Mouse (Mus musculus): Measurements from ENCODE around the gene Nt5c2.
"Not testable (repeated sequence)": the region's sequence is repeated elsewhere in the genome, so short reads cannot be mapped to it uniquely, and the experiment has no call there.

The Nt5c2 gene

DNA sequence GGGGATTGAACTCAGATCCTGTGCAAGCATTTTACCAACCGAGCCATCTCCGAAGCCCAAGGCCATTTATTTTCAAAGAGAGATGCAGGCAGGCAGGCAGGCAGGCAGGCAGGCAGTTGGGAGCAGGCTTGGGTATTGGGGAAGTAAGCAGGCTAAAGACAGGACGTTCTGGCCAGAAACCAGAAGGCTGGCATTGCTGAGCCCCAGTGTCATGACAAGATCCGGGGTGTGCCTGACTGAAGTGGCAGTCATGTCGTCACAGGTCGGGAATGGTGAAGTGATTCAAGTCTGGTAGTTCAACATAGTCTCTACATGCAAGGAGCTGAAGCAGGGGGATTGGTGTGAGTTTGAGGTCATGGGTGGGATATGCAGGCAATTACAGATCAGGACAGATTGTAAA is 27.3 kb downstream of the Nt5c2 start:
- DNase-seq, result no peak

DNA sequence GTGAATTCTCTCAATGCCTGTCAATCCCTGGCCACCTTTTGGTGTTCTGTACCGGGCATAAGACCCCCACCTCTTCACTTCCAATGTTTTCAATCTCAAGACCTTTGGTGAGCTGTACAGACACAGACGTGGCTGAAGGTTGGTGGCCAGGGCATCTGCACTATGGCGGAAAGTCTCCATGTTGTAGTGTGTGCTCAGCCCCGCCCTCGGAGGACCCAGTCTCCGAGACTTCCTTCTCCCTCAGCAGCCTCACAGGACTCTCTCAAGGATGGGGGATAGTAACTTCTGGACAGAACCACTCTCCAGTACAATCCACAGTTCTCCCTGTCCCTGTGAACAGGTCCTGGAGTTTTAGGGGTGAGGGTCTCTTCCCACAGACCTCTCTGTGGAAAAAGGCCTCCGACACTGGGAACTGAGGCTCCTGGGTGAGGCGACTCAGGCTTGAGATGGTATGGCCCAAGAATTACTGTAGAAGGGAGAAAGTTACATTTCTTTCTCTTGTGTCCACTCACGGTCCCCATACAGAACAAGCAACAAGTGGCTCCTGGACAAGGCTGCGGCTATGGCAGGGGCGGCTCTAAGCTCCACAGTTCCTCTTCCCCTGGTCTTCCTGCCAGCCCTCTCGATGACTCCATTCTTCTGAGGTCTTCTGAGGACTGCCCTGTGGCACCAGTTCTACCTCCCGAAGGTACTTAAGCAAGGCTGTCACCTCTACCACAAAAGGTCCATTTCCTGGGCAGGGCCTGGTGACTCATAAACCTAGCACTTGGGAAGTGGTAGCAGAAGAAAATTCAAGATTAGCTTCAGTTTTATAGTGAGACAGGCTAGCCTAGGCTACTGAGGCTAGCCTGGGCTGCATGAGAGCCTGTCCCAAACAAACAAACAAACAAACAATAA is 30.0 kb downstream of the Nt5c2 start:
- DNase-seq, result no peak

DNA sequence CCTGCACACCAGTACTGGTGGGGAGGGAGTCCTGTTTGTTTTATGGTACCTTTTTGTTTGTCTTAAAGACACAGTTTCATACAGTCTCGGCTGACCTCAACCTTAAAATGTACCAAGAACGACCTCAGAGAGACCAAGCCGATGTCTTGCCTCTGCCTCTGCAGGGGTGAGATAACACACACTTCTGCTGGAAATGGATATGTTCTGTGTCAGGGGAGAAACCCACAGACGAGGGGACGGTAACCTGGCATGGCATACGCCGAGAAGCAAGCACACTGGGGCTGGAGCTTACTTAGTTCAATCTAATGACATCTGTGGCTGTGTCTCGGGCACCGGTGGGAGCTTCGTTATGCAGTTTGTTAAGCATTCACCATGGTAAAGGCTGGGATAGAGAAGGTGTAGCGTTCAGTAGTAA is 31.0 kb downstream of the Nt5c2 start:
- DNase-seq, result no peak

DNA sequence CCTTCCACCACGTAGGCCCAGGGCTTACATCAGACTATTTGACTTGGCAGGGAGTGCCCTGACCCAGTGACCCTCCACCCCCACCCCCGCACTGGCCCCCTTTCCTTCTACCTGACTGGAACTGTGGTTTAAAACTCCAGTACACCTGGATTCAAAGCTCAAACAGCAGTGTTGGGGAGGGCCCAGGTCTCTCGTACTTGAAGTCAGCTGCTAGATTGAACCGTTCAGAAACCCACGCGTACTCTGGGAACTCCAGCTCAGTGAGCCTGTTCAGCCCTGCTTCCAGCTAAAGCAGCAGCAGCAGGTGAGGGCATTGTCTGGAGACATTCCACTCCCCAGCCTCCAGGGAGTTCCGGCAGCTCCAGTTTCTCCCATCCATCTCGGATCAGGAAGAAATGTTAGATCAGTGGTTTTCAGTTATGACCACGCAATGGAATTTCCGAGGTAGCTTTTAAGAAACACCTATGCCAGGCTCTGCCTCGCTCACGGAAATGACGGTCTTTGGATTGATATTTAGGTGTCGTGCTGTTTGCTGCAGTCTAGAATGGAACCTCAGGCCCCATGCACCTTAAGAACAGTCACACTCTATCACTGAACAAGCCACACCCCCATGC is 31.5 kb downstream of the Nt5c2 start:
- no peak for DNase-seq

DNA sequence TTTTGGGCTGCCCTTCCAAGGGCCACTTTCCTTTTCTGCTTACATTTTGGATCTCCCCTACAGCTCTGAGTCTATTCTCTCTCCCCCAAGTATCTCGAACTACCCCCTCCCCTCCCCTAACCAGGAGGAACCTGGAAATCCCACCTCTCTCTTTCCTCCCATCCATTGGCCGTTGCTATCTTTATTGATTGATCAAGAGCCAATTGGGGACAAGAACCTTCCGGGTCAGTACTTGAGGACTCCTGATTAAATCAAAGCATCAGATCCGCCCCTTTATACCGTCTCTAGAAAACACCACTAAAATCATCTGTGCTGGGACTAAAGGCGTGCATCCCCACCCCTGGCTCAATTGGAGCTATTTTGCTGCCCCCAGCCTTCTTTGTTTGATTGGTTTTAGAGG is 33.5 kb downstream of the Nt5c2 start:
- DNase-seq, result no peak

DNA sequence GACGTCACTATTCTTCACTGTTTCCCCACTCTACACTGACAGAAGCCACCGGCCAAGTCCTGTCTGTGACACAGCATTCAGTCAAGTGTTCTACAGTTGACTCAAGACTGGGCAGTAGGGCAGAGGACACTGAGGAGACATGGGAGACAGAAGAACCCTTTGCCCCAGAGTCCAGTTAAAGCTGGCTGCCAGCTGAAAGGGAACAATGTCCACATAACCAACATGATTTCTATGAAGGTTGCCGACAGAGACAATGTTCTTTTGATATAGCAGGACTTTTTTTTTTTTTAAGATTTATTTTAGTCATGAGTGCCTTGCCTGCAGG is 35.2 kb downstream of the Nt5c2 start:
- no peak for DNase-seq

DNA sequence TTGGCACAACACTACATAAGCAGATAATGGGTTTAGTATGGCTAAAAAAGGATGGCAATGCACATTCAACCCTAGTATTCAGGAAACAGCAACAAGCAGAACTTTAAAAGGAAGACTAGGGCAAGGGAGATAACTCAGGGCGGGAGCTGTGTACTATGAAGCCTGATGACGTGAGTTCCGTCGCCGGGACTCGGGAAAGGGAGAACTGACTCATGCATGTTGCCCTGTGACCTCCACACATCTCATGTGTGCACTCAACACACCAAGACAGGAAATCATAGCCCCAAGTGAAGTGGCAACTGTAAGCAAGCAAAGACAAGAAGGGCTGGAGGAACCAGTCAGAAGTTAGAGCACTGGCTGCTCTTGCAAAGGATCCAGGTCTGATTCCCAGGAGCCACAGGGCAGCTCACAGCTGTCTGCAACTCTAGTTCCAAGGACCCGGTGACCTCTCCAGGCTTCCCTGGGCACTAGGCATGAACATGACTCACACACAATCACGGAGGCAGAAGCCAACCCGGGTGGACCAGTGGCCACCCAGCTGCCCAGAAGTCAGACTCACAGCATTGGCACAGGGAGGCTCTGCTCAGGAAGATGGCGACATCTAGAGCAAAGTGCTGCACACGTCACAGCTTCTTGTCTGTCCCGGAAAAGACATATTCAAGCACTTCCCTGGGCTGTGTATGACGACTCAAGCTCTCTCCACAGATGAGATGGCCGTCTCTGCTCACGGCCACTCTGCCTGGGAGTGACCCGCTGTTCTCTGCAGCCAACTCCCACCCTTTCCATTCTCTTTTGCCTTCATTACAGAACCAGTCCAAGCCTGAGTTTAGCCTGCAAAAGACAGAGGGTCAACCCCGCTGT is 35.8 kb downstream of the Nt5c2 start:
- DNase-seq, result no peak

DNA sequence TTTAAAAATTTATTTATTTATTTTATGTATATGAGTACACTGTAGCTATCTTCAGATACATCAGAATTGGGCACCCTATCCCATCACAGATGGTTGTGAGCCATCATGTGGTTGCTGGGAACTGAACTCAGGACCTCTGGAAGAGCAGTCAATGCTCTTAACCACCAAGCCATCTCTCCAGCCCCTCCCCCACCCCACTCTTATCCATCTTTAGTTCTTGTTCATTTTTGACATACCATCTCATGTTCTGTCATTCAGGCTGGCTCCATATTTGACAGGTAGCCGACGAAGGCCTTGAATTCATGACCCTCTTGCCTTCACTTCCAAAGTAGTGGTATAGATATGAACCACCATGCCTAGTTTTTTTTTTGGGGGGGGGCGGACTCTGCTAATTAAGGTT is 36.9 kb downstream of the Nt5c2 start:
- DNase-seq, result not testable (repeated sequence)

DNA sequence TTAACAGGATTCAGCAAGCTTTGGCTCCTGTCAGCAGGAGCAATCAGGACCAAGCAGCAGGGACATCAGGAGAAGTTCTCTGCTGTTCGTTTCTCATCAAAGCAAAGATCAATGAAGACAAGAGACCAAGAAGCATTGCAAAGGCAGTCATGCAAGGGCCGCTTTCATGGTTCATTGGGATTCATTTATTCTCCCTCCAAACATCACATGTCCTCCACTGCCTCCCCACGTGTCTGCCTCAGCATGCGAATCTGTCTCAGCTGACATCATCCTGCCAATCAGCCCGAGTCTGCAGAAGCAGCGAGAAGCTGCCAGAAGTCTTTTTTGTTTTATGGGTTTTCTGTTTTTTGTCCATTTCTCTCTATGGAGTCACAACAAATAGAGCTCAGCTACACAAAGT is 37.5 kb downstream of the Nt5c2 start:
- DNase-seq, result peak; percentile 88

DNA sequence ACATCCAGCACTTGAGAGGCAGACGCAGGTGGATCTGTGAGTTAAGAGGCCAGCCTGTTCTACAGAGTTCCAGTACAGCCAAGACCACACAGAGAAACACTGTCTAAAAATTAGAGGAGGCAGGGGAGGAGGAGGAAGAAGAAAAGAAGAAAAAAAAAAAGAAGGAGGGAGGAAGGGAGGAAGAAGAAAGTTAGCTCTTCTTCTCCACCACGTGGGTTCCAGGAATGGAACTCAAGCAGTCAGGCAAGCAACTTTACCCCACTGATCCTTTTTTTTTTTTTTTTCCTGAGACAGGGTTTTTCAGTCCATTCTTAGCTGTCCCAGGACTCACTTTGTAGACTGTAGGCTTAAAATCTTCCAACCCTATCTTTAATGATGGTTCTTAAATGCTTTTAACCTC is 38.2 kb downstream of the Nt5c2 start:
- DNase-seq, result no peak

DNA sequence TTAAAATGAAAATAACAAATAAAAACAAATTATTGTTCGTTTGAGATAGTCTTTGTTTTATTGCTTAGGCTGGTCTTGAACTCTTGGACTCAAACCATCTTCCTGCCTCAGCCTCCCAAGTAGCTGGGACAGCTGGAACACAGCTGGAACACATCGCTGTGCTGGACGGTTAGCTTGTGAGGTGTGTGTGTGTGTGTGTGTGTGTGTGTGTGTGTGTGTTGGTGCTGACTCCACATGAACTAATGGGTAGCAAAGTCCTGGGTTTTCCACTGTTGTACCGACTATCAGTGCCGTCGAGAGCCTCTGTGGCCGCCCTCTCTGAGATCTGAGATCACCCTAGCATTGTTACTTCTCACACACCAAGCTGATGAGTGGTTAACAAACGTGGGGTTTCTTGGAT is 39.0 kb downstream of the Nt5c2 start:
- DNase-seq, result no peak

DNA sequence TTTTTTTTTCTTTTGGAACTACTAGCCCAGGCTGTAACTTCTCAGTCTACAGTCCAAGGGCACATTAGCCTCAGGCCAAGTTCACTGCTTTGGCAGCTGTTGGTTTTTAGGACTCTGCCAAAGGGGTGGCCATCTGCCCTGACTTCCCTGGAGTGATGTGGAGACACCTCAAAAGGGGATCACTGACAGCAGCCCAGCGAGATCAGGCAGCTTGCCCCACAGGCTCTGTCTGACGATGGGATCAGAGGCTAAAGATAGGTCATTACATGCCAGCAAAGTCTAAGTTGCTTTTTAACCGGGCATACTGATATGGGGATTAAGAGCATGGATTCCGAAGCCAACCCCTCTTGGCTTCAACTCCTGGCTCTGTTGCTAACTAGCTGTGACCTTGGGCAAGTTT is 39.4 kb downstream of the Nt5c2 start:
- DNase-seq, result no peak

DNA sequence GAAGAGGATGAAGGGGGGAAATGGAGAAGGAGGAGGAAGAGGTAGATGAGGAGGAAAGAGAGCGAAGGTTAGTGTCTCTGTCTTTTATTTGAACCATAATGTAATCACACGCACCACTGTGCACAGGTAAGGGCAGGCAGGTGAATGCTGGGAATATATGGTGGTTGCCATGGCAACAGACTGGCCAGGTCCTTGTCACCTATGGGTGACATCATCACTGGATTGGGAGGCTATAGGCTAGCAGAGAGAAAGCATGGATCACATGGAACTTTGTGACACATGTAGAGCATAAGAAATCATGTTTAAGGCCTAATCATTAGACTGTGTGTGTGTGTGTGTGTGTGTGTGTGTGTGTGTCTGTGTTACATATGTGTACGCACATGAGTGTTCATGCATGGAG is 42.8 kb downstream of the Nt5c2 start:
- no peak for DNase-seq

DNA sequence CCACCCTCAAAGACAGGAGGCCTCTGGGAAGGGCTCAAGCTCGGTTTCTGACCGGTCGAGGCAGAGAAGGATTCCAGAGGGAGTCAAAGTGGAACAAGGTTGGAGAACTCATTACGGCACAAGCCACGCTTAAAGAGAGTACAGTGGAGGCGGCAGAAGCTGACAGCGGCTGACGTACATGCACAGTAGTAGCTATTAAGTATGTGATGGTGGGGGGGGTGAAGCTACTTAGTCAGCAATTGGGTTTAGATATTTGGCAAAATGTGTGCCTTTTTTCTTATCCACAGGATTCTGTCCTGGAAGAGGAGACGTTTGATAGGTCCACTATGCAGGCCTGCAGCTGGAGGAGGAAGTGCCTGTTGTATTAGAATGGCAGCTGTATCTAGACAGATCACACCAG is 43.2 kb downstream of the Nt5c2 start:
- no peak for DNase-seq

DNA sequence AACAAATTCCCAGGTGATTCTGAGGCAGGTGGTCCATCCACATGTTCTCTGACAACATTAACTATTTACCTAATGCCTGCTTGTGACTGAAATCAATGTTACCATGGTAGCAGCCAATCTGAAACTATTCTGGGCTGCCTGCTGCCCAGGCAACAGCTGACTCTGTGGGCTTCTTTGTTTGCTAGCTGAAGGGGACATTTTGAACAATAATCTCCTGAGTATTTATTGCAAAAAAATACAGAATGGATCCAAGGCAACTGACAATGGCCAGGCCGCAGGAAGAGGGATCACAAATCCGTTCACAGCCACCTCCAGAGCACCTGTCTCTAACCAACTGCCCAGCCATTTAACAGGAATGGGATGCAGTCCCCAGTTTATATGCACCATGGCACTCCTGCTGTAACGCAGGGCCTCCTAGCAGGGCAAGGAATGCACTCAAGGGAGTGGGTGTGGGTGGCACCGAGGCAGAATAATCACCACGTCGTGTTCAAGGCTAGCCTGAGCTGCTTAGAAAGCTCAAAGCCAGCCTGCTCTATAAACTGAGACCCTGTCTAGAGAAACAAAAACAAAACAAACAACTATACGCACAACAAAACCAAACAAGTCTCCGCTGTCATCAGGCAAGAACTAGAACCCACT is 43.8 kb downstream of the Nt5c2 start:
- peak; percentile 37 for DNase-seq

DNA sequence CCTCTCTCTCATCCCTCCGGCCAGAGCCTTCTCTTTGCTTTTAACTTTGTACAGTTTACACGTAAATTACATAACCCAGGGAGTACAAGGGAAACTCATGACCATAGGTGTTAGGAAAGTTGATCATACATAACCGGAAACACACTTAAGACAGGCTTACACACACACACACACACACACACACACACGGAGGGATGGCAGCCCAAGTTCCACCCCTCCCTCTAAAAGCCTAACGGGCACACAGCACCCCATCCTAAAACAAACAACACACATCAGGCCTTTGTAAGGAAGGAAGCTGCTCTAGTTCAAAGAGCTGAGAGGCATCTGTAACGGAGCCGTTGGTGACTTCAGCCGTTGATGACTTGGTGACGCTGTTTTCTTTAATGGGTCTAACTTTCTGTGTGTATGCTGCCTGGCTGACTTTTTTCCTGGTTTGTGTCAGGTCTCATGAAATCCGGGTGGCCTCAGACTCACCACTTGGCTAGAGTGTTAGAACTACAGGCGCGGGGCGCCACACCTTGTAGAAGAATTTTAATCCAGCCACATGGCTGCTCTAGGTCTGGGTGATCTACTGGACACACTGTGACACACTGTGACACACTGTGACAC is 44.7 kb downstream of the Nt5c2 start:
- no peak for DNase-seq

DNA sequence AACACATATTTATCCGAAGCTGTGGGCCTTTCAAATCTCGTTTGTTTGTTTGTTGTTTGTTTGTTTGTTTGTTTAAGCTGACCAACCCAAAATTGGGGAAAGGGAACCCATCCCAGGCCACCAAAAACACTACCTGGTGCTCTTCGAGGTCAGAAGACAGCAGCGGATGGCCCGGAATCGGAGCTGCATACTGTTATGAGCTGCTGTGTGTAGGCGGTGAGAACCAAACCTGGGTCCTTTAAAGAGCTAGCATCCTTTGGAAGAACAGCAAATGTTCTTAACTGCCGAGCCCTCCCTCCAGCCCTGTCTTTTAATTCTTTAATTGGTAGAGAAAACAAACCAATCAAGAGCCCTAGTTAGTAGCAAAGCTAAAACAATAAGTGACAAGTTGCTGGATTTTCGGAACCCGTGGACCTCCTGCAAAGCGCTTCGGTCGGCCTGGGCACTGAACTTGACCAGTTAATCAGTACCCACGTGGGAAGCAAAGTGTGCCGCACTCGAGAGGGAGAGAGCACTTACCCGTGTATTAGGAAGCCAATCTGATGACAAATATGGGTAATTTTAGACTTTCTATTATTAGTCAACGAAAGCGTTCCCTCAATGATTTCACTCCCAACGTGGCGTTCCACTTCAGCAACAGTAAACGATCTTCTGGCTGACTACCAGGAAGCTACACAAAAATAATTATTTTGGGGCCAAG is 45.5 kb downstream of the Nt5c2 start:
- DNase-seq, result no peak

DNA sequence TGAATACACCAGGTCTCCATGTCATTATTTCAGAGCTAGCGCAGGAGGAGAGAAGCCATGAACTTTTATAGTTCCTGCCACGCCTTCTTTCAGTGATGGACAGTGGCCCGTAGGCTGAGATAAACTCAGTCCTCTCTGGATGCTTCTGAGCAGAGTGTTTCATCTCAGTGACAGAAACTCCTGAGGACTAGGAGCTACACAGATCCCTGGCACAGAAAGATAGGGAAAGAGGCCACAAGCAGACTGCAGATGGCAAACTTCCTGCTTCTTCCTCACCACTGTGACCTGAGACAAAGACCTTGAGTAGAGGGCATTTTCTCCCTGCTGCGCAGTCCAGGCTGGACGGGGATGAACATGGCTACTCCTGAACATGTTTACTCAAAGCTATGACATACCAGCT is 46.1 kb downstream of the Nt5c2 start:
- DNase-seq, result no peak

DNA sequence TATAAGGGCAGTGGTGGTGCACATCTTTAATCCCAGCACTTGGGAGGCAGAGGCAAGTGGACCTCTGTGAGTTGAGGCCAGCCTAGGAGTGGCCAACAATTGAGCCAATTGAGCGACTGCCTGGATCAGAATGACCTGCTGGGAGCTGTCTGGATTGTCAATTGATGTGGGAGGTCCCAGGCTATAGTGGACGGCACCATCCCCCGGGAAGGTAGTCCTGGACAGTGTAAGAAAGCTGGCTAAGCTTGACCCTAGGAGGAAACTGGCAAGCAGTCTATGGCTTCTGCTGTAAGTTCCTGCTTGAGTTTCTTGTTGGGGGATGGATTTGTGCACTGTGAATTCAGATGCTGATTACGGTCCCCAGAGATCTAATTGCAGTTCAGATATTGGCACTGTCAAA is 47.1 kb downstream of the Nt5c2 start:
- no peak for DNase-seq

DNA sequence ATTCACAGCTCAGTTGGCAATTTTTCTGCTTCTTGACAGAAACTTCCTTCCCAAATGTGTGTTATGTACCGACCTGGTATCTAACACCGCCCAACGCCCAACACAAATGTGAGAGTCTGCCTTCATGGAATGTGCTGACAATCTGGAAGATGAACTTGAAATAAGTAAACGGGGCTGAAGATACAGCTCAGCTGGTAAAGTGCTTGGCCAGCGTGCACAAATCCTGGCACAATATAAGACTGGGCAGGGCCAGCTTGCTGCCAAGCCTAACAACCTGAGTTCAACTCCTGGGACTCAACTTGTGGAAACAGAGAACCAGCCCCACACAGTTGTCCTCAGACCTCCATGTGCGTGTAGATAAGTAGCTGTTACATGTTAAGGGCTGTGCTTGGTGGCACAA is 48.6 kb downstream of the Nt5c2 start:
- no peak for DNase-seq

DNA sequence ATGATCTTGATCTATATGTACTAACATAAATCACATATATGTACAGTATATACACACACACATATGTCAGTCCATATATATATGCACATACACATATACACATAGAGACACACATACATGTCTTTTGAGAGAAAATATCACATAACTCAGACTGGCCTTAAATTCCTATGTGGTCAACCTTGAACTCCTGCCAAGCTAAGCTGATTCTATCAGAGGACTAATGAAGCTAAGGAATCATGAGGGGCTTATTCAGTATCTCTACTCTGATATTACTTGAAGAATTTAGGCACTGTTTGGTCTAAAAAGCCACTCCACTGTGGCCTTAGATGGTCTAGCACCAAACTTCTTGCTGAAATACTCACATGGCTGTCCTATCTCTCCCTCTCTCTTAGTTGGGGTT is 49.5 kb downstream of the Nt5c2 start:
- no peak for DNase-seq

DNA sequence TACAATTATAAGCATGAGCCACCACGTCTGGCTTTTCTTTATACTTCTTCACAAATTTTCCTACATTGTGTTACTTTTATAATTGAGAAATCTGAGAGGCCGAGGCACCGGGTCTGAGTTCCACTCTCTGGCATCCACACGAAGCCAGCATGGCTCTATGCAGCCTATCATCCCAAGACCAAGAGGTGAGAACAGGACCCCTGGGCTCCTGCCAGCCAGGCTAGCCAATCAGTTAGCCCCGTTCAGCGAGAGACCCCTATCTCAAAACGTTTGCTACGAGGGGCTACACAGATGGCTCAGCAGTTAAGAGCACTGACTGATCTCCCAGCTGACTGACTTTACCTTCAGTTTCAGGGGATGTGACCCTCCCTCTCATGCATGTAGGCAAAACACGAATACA is 50.6 kb downstream of the Nt5c2 start:
- DNase-seq, result no peak

Measured in retina, postnatal 1 day (tissue).